Mouse (Mus musculus): ENCODE results near the gene Nipal4.
"Not testable (repeated sequence)": the region's sequence is repeated elsewhere in the genome, so short reads cannot be mapped to it uniquely, and the experiment has no call there.

The Nipal4 gene

DNA sequence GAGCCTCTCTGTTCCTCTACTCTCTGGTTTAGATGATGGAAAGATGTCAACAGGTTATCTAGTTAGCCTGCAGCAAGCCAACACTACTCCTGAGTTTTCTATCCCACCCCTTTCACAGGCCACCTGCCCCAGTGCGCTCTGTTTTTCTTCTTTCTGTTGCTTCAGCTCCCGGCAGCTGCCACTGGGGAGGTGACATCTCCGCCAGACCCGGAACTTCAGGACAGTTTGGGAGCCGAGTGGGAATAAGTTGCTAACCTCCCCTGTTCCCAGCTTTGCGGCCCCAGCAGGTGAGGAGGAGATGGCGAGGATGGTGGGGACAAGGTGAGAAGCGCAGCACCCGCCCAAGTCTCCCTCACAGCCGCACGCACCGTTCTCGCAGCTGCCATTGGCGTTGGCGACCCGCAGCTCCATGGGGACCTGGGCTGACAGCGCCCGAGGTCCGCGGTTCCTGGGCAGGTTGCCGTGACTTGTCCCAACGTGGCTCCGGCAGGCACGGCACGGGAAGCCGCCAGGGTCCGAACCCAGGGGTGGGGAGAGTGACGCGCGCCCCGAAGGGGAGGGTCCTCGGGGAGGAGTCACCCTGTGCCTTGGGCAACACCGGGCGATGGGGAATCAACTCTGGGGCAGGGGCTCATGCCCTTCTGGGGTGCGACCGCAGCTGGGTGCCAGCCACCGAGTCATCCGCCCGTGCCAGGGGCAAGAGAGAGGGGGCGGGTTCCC lies at the start of gene Nipal4:
Gene Nipal4, minus strand, starts transcription at position 643 of the 720 bp plus-strand sequence.
- DNase-seq: peak; percentile 11 to 29

DNA sequence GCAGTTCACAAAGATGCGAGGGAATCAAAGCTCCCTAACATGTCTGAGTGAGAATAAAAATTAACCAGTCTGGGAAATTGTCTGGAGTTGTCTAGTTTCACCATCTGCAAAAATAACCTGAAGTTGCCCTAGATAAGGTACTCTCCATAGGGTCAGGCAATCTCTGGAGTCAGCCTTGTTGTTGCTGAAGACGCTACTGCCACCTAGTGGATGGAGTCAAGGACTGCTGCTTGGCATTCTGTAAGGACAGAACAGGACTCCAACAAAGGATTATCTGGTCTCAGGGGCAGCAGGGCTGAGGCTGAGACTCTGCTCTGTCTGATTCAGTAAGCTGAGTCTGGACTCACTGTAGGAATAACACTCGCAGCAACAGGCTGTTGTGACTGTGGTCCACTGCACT lies 49.0 kb upstream of the Nipal4 start:
- DNase-seq: peak in 1 of 2 experiments; percentile 26

DNA sequence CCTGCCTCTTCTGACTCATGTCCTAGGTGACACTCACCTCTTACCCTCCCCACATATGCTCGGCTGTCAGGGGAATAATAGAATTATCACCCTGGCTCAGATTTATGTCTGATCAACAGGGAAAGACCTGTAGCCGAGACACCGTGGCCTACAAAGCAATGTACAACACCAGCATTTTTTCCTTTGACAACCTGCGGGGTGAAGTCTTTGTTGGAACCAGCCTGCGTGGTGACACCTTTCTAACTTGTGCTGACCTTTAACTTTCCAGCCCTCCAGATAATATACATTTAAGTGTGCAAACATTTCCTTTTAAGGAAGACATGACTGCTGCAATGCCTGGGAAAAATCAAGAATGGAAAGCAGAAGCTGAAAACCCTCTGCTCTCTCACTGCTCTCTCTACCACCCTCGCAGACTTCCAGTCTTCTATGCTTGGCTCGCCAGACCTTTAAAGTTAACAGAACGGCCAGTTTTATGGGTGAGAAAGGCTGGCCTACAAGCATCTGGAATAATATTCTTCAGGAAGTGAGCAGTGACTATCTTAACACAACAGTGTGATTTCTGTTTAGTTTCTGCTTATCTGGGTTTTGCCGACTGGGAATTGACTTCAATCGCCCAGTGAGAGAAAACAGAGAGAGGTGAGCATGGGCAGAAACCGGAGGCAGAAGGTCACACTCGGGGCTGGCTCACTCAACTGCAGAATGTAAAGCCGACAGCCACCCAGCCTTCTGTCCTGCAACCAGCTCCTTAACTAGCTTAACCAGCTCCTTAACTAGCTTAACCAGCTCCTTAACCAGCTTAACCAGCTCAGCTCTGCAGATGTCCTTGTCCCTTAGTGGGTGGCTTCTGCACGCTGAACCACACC lies 48.3 kb upstream of the Nipal4 start:
- DNase-seq: no peak

DNA sequence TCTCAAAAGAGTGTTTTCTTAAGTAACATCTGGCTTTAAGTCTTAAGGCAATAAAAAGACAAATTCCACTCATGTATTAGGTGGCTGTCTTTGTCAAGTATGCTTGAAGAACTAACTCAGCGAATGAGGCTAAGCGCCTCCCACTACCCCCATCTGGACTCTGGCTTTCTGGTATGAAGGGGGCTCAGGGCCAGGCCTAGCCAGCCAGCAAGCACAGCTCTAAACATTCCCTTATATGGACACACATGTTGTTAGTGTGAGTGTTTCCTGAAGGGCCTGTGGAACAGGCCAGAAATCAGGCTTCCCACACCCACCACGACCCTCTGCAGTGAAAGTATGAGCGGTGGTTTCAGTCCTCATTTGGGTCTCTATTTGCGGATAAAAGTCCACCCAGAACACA lies 47.5 kb upstream of the Nipal4 start:
- DNase-seq: no peak

DNA sequence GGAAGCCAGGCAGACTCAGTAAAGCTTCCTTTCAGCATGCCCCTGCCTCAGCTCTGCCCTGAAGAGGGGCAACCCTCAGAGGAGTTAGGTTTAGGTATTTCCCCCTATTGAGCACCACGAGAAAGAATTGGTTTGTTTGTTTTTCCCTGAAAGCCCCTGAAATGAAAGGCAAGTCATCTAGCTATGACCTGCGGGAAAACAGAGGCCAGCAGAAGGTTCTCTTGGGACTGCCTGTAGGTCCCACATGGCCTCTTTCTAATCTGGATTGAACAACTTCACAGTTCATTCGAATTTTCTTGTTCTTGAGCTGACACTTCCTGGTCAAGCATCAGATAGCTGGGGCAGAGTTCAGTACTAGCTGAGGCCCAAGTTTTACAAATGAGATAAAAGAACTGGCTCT lies 45.5 kb upstream of the Nipal4 start:
- DNase-seq: no peak

DNA sequence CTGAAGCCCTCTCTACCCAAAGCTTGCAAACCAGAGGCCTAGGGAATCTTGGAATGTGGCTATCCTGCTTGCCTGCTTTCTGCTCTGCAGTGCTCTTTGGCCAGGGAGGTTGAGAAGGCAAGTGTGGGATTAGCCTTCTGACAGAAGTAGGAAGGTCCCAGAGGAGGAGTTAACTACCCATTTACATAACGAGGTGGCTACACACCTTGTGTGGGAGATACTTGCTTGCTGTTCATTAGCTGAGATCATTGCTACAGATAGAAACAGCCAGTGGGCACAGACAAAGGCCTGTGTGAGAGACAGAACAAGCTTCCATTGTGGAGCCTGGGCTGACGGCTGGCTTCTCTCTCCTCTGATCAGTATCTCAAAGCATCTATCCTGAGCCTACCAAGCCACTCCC lies 43.6 kb upstream of the Nipal4 start:
- DNase-seq: no peak

DNA sequence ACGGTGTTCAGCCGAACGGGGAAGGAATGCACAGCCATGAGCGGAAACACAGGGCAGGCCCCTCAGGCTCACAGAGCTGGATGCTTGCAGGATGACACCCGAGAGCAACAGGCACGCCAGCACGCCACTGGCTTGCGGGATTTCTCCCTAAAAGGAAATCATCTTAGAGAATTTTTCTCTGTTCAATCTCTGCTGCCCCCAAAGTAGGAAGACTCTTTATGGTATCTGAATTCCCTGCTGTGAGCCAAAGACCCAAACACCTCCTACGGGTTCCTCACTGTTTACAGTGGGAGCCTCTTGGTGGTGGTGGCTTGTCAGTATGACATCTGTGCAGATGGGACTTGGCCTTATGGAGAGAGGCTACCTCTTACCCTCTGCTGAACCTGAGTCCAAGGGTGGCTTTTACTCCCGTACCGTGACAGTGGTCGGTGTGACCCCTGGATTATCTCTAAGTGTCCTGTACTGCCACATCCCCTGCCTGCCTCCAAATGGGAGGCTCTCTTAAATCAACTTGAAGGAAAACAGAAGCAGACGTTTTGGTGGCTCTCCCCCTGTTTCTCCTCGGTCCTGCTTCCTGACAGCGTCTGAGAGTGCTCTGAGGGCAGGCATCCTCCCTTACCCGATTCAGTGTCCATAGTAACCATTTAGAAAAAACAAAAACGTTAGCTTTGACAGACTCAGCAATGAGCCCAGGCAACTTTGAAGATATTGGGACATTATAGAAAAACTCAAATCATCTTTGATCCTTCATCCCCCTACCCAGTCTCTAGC lies 39.5 kb upstream of the Nipal4 start:
- no peak for DNase-seq

DNA sequence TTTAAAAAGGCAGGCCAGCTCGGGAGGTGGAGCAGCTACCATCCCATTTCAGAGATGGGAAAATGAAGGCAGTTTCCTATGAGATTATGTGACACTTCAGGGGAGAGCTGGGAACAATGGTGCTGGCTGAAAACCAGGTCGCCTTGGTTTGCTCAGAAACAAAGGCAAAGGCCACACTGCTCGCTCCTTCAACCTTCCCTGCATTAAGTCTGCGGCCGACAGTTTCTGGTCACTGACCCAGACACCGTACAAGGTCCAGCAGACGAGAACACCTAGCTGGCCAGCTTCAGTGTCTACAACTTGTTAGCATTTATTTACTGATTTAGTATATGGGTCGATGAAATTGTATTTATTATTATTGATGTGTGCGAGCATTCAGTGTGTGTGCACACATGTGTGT lies 38.5 kb upstream of the Nipal4 start:
- no peak for DNase-seq

DNA sequence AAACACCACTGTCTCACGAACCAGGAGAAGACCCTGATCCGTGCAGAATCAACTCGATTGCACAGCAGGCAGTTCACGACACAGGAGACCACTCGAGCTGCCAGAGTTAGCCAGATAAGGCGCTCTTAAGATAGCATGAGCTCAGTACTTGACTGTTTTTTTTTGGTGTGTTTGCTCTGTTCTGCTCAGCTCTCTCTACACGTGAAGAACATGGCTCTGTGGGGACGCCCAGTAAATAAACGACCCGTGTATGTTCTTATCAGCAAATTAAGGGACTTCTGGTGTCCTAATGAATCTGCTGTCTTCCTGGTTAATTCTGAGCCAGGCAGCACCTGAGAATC lies 36.2 kb upstream of the Nipal4 start:
- no peak for DNase-seq

DNA sequence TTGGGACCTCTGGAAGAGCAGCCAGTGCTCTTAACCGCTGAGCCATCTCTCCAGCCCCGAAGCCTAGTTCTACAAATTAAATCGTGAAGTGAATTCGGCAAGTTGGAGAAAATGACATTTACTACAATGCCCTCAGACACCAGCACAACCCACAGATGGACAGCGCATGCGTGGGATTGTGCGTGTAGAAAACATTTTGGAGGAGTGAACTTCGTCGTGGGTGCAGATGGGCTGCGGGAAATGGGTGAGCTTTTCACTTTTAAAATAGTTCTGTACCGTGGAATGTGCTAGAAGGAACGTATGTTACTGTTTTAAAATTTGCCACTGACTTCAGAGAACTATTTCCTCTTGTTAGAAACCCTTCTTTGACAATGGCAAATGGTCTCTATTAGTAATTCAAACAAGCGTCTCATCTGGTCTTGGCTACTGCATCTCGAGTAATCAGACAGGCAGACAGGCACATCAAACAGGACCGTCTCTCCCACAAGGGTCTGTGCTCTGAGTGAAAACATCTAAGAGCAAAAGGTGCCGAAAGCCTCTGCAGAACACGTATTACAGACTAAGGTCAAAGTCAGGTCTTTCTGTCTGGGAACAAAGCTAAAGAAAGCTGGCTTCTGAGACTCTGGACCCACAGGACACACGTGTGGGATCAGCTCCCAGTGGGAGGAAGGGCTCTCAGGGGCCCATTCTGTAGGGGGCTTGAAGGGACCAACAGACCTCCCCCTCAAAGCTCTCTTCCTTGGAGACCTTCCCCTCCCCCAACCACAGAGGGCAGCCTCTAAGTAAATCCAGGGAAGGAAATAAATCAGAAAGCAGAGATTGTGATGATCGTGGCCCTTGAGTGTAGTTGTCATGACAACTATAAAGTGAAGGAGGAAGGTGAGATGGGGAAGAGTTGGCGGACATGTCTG lies 35.6 kb upstream of the Nipal4 start:
- DNase-seq: no peak

DNA sequence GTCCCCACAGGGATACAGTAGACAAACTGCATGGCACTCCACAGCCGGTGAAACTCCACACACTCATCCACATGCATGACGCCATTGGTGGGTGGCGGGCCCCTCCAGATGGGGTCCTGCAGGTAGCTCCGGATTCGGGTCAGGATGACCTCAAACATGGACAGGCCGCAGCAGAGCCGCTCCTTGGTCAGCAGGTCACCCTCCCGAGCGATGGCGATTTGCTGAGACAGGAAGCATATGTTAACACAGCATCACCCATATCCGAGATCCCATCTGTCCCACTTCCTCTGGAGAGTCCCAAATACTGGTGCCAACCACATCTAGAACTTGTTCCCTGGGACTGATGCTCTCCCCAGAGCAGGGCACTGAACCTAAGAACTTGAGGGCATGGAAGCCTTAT lies 34.4 kb upstream of the Nipal4 start:
- no peak for DNase-seq

DNA sequence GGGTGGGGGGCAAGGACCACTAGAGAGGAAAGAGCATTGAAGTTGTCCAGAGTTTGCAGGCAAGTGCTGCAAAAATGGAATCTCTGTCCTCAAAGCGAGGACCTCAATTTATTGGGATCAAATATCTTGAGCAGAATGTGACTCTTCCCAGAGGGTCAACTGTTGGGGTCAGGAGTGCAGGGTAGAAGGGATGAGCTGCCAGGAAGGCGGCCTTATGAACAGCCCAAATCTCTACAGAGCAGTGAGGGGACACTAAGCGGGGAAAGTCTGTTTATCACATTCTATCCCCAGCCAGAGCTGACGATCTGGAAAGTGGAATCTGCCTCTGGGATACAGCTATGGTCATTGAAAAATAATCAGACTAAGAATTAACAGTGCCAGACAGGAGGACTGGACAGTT lies 27.9 kb upstream of the Nipal4 start:
- no peak for DNase-seq

DNA sequence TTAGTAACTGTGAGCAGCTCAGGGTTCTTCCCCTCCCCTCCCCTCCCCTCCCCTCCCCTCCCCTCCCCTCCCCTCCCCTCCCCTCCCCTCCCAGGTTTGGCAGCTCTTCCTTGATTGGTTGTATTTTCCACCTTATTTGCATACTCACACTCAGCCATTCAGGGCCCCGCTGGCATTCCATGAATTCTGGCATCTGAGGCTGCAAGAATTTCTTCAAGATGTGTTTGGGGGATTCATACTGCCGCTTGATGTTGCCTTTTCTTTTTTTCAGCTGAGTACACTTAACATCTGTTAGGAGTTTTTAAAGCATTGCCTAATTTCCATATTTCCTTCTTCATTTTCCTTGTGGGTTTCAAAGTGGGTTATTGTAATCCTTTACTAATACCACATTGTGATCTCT lies 22.0 kb upstream of the Nipal4 start:
- no peak for DNase-seq

DNA sequence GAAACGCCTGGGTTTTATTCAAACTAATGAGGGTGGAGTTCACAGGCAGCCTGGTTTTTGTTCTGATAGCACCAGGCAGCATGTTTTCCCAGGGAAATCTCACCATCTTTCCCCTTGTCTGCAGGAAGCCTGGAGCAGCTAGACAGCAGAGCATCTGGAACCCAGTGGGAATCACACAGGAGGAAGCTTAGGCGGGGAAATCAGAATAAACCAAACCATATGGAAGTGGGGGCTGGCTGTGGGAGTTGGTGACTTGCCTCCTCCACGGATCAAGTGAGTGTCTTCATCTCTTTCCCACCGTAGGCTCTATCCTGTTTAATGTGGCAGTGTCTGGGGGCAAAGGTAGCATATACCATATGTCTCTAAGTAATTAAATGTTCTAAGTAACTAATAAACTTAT lies 19.2 kb upstream of the Nipal4 start:
- no peak for DNase-seq

DNA sequence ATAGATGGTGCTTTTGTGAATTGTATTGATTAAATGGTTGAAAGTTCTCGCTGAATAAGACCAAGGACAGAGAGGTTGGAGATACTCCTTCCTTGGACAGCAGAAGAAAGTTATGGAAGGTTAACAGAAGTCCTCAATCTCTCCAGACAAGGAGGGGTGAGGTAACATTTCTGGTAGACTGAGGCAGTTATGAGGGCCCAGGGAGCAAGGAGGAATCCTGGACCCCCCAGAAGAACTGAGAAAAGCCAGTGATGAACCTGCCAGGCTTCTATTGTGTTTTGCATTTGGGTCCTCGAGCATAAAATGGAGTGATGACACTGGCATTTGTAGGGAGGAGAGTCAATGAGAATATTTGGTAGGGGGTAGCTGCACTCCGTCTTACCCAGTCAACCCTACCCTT lies 18.6 kb upstream of the Nipal4 start:
- no peak for DNase-seq

DNA sequence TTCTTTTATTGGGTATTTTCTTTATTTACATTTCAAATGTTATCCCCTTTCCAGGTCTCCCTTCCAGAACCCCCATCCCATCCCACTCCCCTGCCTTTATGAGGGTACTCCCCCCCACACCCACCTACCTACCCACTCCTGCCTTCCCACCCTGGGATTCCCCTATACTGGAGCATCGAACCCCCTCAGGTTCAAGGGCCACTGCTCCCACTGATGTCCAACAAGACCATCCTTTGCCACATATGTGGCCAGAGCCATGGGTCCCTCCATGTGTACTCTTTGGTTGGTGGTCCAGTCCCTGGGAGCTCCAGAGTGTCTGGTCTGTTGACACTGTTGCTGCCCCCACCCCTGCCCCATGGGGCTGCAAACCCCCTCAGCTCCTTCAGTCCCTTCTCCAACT lies 15.7 kb upstream of the Nipal4 start:
- DNase-seq: not testable (repeated sequence)

DNA sequence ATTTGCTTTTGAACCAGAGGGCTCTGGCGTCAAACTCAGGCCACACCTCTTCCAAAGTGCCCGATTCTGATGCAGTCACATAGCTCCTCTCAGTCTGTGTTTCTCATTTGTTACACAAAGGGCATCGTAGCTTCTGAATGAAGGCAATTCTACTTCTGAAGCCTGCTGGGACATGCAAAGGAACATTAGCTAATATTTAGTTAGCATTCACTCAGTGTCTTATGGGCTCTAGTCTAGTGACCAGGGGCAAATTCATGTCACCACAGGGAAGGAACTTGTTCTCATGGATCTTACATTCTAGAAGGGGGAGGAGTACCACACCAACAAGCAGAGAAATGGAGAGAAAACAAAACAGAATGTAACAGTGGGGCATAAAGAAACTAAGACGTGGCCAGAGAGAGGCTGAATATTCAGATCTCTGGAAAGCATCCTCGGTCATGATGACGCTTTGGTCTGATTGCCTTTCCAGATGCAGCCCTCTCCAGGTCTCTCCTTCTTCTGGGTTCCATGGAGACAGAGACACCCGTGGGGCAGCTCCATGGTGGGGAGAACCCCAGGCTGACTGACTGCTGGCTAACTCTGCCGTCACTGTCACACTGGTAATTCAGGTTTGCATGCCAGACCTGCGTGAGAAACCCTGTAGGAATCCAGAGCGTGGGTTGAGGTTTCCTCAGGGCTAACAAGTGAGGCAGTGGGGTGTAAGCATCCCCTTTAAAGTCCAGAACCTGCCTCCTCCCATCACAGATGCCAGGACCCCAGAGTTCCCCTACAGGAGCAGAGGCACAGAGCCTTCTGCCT lies 11.1 kb upstream of the Nipal4 start:
- DNase-seq: no peak

DNA sequence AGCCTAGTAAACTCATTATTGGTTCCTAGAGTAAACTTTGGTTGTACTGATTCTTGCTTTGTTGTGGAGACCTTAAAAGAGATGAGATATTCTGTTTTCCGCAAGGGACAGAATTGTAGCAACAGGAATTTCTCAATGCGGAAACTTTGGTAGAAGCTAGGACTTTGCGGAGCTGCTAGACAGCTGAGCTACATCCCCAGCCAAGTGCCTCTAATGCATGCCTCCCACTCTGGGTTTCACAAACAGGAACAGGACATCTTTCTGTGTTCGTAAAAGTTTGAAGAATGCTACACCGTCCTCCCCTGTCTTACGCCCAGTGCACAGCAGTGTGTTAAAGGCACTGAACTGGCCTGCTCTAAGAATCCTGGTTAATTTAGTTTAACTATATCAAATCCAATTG lies 9.8 kb upstream of the Nipal4 start:
- no peak for DNase-seq

DNA sequence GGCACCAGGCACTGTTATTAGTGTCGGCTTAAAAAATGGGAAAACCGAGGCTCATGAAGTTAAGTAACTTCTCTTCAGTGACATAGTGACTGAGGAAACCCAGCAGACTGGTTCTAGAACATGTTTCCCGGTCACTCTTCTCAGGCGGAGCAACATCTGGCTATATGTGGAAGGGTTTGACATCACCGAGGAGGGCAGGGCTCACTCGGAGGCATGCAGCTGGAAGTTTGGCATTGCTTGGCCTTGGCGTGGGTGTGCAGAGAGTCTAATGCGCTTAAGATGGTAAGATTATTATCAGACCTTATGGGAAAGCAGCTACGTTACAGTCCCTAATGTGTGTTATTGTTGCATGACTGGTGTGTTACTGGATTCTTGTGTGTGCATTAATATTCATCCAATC lies 5.8 kb upstream of the Nipal4 start:
- DNase-seq: no peak

DNA sequence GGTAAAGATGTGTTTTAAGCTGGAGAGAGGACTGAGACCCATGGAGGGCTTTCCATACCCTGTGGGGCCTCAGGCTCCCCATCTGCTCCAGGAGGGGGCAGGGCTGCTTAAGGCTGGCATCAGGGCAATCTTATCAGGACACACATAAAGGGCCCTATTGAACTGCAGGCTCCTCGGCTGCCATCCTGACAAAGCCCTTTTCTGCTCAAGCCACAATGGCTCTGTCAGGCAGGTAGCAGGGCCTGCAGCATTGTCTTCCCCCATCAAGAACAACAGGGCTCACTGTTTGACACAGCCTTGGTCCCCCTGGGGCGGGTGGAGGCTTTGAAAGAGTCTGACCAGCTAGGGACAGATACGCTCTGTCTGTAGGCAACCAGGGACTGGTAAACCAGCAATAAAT lies 3.6 kb upstream of the Nipal4 start:
- no peak for DNase-seq

DNA sequence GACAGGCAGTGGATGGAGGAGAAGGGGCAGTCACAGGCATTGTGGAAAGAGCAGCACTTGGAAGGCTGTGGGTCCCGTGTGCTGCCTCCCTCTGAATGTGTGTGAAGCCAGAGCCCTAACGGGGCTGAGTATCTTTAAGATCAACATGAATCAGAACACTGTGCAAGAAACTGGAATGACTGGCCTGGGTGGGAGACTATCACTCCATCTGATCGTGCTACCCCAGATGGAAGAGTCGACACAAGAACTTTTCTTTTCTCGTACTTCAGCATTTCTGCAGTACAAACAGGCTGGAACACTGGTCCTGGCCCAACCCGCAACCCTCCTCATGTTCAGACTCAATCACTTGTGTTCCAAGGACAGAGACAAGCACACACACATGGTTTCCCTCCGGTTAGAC lies 2.2 kb upstream of the Nipal4 start:
- no peak for DNase-seq

DNA sequence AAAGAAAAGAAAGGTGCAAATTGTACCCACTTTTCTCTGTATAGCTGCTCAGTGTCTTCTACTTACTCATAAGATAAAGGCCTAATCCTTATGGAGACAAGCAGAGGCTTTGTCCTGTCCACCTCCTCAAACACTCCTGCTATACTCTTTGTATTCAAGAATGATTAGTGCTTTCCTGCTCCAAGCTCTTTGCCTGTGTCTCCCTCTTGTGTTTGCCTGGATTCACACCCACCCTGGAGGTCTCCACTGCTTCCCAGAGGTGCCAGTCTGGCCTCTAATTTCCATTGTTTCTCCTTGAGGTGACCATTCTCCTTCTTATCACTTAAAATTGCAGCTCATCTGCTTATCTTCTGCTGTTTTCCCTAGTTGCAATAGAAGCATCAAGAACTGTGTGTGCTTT lies 8.8 kb downstream of the Nipal4 start:
- no peak for DNase-seq

Measured in spleen, adult 18-20 months (tissue).